Mouse (Mus musculus) heart, embryonic 10.5 days (tissue): ENCODE data around the gene Krt24. TPM values are rescaled to one million over a fixed set of nuclear protein-coding genes. Genes with fewer than 3 reads are reported as not detected.
"Not testable (repeated sequence)": the region's sequence is repeated elsewhere in the genome, so short reads cannot be mapped to it uniquely, and the experiment has no call there.

Experiments used
- DNase-seq: peaks from one replicate; pipeline ENCODE4 v3.0.0-alpha.2; 2017; ENCODE audit warnings: low spot score
- H3K27ac ChIP-seq: fragments of 300-500 bp; sonication (generic); 2 replicates; pipeline ENCODE4 v1.5.1; 2016; ENCODE audit warnings: mild to moderate bottlenecking
- H3K27me3 ChIP-seq: fragments of 300-500 bp; sonication (generic); 2 replicates; pipeline ENCODE4 v1.6.1; 2016; ENCODE audit warnings: mild to moderate bottlenecking; ENCODE audit not compliant: poor library complexity, insufficient read depth, severe bottlenecking
- H3K36me3 ChIP-seq: fragments of 300-500 bp; sonication (generic); 2 replicates; pipeline ENCODE4 v1.6.1; 2016; ENCODE audit warnings: mild to moderate bottlenecking, moderate library complexity
- H3K4me1 ChIP-seq: fragments of 300-500 bp; sonication (generic); 2 replicates; pipeline ENCODE4 v1.6.1; 2016; ENCODE audit warnings: mild to moderate bottlenecking
- H3K4me3 ChIP-seq: fragments of 300-500 bp; sonication (generic); 2 replicates; pipeline ENCODE4 v1.5.1; 2016; ENCODE audit warnings: mild to moderate bottlenecking, moderate library complexity
- H3K9me3 ChIP-seq: fragments of 300-500 bp; sonication (generic); 2 replicates; pipeline ENCODE4 v1.6.1; 2016; ENCODE audit warnings: mild to moderate bottlenecking, moderate library complexity
- WGBS: fragments of 180-500 bp; shearing (Covaris S2); methylation state at CpG from one replicate; pipeline ENCODE4 v1.1.7; 2016; 5-methylcytosine and 5-hydroxymethylcytosine counted together
- polyA plus RNA-seq: library from polyadenylated mRNA; unstranded; fragments of >200 nt; fragmentation: Nextera tagmentation; extraction: Ambion mirVana; gene quantifications from 2 replicates; pipeline ENCODE4 v1.2.1, GENCODE M21; 2016

The Krt24 gene
- polyA plus RNA-seq, 1 experiment from 2014 or later: not detected

GRCm38 (mm10) chr11:99249115-99249514 is 35.9 kb downstream of the Krt24 start:
- Histone ChIP-seq H3K9me3 (no peaks in the 10 kb centered on the region), H3K36me3 (no peaks in the 10 kb centered on the region), H3K27me3 (no peaks in the 10 kb centered on the region), H3K4me3 (no peak overlapping the region), H3K4me1 (peaks cover 8% of the 10 kb centered on the region), H3K27ac (no peak overlapping the region)
- no peak for DNase-seq
- 56% methylated on average over 4 of the region's 4 CpGs for WGBS

GRCm38 (mm10) chr11:99247916-99248315 is 37.1 kb downstream of the Krt24 start:
- Histone ChIP-seq H3K27ac (no peak overlapping the region), H3K4me3 (no peak overlapping the region), H3K27me3 (no peaks in the 10 kb centered on the region), H3K36me3 (no peaks in the 10 kb centered on the region), H3K9me3 (no peaks in the 10 kb centered on the region), H3K4me1 (peaks cover 14% of the 10 kb centered on the region)
- 91% methylated on average over 4 of the region's 4 CpGs for WGBS
- no peak for DNase-seq

DNA sequence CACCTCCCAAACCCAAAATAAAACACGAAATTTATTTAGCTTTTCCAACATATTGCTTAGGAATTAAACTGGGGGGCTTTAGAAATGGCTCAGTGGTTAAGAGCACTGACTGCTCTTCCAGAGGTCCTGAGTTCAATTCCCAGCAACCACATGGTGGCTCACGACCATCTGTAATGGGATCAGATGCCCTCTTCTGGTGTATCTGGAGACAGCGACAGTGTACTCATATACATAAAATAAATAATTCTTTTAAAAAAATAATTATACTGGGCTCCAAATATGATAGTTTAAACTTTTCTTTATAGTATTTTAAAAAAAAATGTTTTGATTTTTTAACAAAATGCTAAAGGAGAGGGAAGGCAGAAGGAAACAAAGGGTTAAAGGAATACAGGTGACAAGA is 40.5 kb downstream of the Krt24 start:
- peaks cover 11% of the 10 kb centered on the region for H3K4me1 ChIP-seq
- not testable (repeated sequence) for H3K27me3 ChIP-seq, DNase-seq, H3K9me3 ChIP-seq, H3K36me3 ChIP-seq, H3K4me3 ChIP-seq, H3K27ac ChIP-seq
- WGBS: 39% methylated on average over 3 of the region's 3 CpGs

DNA sequence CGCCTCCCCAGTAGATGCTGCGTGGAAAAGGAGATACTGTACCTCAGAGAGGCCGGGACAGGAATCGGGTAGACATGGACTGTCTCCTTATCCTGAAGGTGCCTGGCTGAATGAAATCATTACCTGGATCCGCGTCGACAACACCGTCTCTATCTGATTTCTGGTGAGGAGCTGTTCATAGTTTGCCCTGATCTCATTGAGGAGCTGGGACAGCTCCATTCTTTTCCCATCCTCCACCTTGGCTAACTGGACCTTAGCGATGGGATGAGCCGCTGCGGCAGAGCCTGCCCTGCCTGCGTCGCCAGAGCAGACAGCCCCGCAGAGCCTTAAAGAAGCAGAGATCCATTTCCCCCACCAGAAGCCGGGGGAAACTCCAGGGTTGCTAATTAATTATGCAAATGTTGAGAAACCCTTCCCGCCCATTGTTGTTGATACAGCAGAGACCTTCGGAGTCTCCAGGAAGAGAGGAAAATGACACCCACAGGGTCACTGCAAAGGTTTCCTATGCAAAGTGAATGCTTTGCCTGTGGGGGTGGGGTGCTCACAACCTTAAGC is 41.2 kb downstream of the Krt24 start, which contains the start of gene Krt222:
TSS of gene Krt222 (minus strand) at position 266 of the 555 bp plus-strand sequence.
- no peaks in the 10 kb centered on the region for H3K27me3 ChIP-seq
- H3K36me3 ChIP-seq: no peaks in the 10 kb centered on the region
- 2% methylated on average over 17 of the region's 17 CpGs for WGBS
- peak within 1 kb of the TSS; percentile 64 for H3K27ac ChIP-seq
- peak within 1 kb of the TSS; percentile 55 for H3K4me3 ChIP-seq
- H3K9me3 ChIP-seq: no peaks in the 10 kb centered on the region
- peaks cover 11% of the 10 kb centered on the region for H3K4me1 ChIP-seq
- no peak for DNase-seq

DNA sequence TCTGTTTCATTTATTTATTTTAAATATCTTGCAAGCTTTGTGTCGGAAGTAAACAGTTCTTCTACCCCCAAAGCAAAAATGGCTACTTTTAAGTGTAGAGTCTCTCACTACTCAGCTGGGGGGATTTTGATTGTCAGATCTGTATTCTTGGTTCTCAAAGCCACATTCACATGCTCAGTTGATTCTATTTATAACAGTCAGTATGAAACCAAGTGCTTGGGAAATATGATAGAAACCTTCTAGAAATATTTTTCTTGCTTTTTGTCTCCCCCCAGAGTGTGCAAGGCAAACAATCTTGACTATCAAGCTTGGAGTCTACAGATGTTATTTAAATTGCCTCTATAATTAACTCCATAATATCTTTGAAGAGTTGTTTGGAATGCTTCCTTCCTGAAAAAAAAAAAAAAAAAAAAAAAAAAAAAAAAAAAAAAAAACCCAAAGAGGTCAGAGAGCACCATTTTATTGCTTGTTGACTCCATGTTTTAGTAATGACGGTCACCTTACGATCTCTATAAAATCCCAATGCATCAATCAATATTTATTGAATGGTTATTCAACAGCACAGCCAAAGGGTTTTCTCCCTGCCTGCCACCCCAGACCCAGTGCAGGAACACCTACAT is 41.8 kb downstream of the Krt24 start:
- no peaks in the 10 kb centered on the region for H3K9me3 ChIP-seq
- H3K27me3 ChIP-seq: no peaks in the 10 kb centered on the region
- no peak for DNase-seq
- H3K27ac ChIP-seq: peak overlapping the region; percentile 64; the same call in 1 of the 2 replicates
- peaks cover 15% of the 10 kb centered on the region for H3K4me1 ChIP-seq
- H3K4me3 ChIP-seq: peak overlapping the region; percentile 55
- no peaks in the 10 kb centered on the region for H3K36me3 ChIP-seq
- WGBS: 61% methylated on average over 3 of the region's 3 CpGs

- Histone ChIP-seq H3K27ac (no peak overlapping the region), H3K27me3 (no peaks in the 10 kb centered on the region)
- 59% methylated on average over 5 of the region's 5 CpGs for WGBS
Measured at GRCm38 (mm10) chr11:99242056-99242455, 43.0 kb downstream of the Krt24 start.

GRCm38 (mm10) chr11:99238468-99238867 is 46.6 kb downstream of the Krt24 start:
- peaks cover 10% of the 10 kb centered on the region for H3K4me1 ChIP-seq

More at GRCm38 (mm10) chr11:99242056-99242455, 43.0 kb downstream of the Krt24 start:
- H3K9me3 ChIP-seq: no peaks in the 10 kb centered on the region
- no peak overlapping the region for H3K4me3 ChIP-seq
- DNase-seq: no peak
- peaks cover 17% of the 10 kb centered on the region for H3K4me1 ChIP-seq
- H3K36me3 ChIP-seq: no peaks in the 10 kb centered on the region

GRCm38 (mm10) chr11:99231049-99231816 is 53.8 kb downstream of the Krt24 start:
- H3K4me1 ChIP-seq: peaks cover 17% of the 10 kb centered on the region; the same call in 1 of the 2 replicates
- H3K4me3 ChIP-seq: peak overlapping the region; percentile 92
- H3K36me3 ChIP-seq: peaks cover 16% of the 10 kb centered on the region
- H3K9me3 ChIP-seq: no peaks in the 10 kb centered on the region
- DNase-seq: no peak
- peak overlapping the region; percentile 100 for H3K27ac ChIP-seq
- 24% methylated on average over 15 of the region's 15 CpGs for WGBS
- no peaks in the 10 kb centered on the region for H3K27me3 ChIP-seq

More at GRCm38 (mm10) chr11:99238468-99238867, 46.6 kb downstream of the Krt24 start:
- Histone ChIP-seq H3K4me3 (peak overlapping the region; percentile 4; the same call in 1 of the 2 replicates), H3K36me3 (no peaks in the 10 kb centered on the region), H3K27me3 (no peaks in the 10 kb centered on the region), H3K27ac (no peak overlapping the region), H3K9me3 (no peaks in the 10 kb centered on the region)
- 33% methylated on average over 14 of the region's 14 CpGs for WGBS
- DNase-seq: no peak

DNA sequence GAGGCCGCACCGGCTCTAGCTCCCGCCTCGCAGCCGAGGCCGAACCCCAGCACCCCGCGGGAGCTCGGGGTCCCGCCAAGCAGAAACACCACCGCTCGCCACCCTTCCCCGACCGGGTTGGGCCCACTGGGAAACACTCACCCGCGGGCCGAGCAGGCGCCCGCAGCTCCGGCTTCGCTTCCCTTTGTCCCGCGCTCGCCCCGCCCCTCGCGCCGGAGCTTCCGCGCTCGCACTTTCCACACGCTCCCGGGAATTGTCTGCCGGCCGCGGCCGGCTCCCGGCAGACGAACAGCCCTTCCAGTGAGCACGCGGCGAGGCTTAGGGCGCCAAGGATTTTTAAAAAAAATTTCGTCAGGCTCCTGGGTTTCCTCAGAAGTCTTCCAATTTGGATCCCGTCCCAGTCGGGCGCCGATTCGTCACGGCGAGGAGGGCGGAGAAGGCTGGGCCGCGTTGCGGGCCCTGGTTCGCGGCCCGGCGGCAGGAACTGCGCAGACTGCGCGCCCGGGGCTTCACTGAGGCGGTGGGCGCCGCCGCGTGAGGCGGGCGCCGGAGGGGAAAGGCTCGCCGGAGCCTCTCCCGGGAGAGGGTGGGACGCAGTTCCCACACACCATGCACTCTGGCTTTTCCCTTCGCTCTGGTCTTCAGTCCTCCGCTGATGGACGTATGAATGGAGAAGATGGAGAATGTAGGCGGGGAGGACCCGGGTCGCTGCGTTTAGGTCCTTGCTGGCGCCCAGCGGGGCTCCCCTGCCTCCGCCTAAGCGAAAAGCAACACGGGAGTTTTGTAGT is 54.6 kb downstream of the Krt24 start, which contains the start of gene Smarce1:
TSS of gene Smarce1 (minus strand) at position 757 of the 788 bp plus-strand sequence.
- H3K4me1 ChIP-seq: peaks cover 17% of the 10 kb centered on the region; the same call in 1 of the 2 replicates
- peak within 1 kb of the TSS; percentile 92 for H3K4me3 ChIP-seq
- H3K27ac ChIP-seq: peak within 1 kb of the TSS; percentile 100
- under 1% methylated on average over 87 of the region's 87 CpGs for WGBS
- DNase-seq: peak; percentile 89
- peaks cover 24% of the 10 kb centered on the region for H3K36me3 ChIP-seq
- H3K9me3 ChIP-seq: no peaks in the 10 kb centered on the region
- H3K27me3 ChIP-seq: no peaks in the 10 kb centered on the region

Other genes with a start within 250 kb of the Krt24 start
- 382 and 559 TPM in 2 replicates for gene Igfbp4, start 244.0 kb downstream of the Krt24 start, polyA plus RNA-seq
- 0.36 TPM in 2 replicates for gene Tns4, start 196.0 kb downstream of the Krt24 start, polyA plus RNA-seq
- gene Ccr7, start 130.2 kb downstream of the Krt24 start, polyA plus RNA-seq: 0.25 and 0.78 TPM in 2 replicates
- gene Smarce1, start 54.2 kb downstream of the Krt24 start, polyA plus RNA-seq: 191 and 259 TPM in 2 replicates
- gene Krt222, start 41.2 kb downstream of the Krt24 start, polyA plus RNA-seq: 0.68 and 1.6 TPM in 2 replicates
- not detected in 2 replicates for gene Krt25, start 37.7 kb upstream of the Krt24 start, polyA plus RNA-seq
- gene Krt26, start 52.7 kb upstream of the Krt24 start, polyA plus RNA-seq: not detected in 2 replicates
- gene Krt27, start 65.8 kb upstream of the Krt24 start, polyA plus RNA-seq: not detected in 2 replicates
- gene Krt28, start 89.6 kb upstream of the Krt24 start, polyA plus RNA-seq: 0.20 and 0.39 TPM in 2 replicates
- gene Krt10, start 104.1 kb upstream of the Krt24 start, polyA plus RNA-seq: 11.4 and 14.6 TPM in 2 replicates
- gene Krt12, start 137.0 kb upstream of the Krt24 start, polyA plus RNA-seq: not detected in 2 replicates
- 6.6 and 9.5 TPM in 2 replicates for gene Krt20, start 152.9 kb upstream of the Krt24 start, polyA plus RNA-seq
- gene Krt23, start 207.9 kb upstream of the Krt24 start, polyA plus RNA-seq: 0.15 and 0.38 TPM in 2 replicates
- not detected in 2 replicates for gene Krt39, start 236.1 kb upstream of the Krt24 start, polyA plus RNA-seq